Comparison of ENCODE assay signal across 32 mouse cellular contexts in genomic region chr12:111396997-111397396, GRCm38 (mm10). TPM values are rescaled to one million over a fixed set of nuclear protein-coding genes. Genes with fewer than 3 reads are reported as not detected.
DNase-seq lines count a peak whose midpoint lies in the region; ATAC-seq and TF ChIP-seq lines count a peak whose summit lies in the region.
"Had no signal": no experiment of that assay in that cellular context is flagged by ENCODE, and none has a peak within 500 bp of the region (broad histone marks: within the 10 kb centered on the region; RNA-seq: fewer than 3 reads in every experiment).

No protein-coding gene starts in this region.

- H3K36me3 ChIP-seq in testis, adult 2 months (ENCODE audit: control insufficient read depth, insufficient read depth, low read length) = no peaks in the 10 kb centered on the region
- no peaks in the 10 kb centered on the region for H3K36me3 ChIP-seq in liver, postnatal 0 days (replicated peaks; ENCODE audit: insufficient read depth, low read length)
- no peaks in the 10 kb centered on the region for H3K36me3 ChIP-seq in midbrain, embryonic 15.5 days (replicated peaks)
- H3K36me3 ChIP-seq: embryonic facial prominence, embryonic 10.5 days; embryonic facial prominence, embryonic 15.5 days; limb, embryonic 12.5 days; liver, embryonic 12.5 days; midbrain, embryonic 12.5 days; neural tube, embryonic 13.5 days; stomach, embryonic 15.5 days had no signal

- no peak for DNase-seq in frontal cortex, postnatal 36 days (ENCODE audit: low spot score in 2 of 2)
- peak; percentile 58 for DNase-seq in ovary, adult 18-20 months (ENCODE audit: low spot score)
- DNase-seq in ovary, postnatal 36 days (ENCODE audit: low spot score) = no peak
- DNase-seq in liver, postnatal 0 days = no peak
- DNase-seq: cerebellum, adult 8-10 months; cerebellum, postnatal 25 days; gastrocnemius, adult 2 months; kidney, postnatal 14 days; layer of hippocampus, adult 9-11 months; lung, adult 18-20 months; lung, postnatal 4 days; retina, postnatal 1 day; right cerebral cortex, postnatal 25 days; thymus, adult 2 months; thymus, postnatal 36 days had no signal

- peaks cover 2% of the 10 kb centered on the region for H3K4me1 ChIP-seq in testis, adult 2 months (ENCODE audit: control insufficient read depth, insufficient read depth, low read length)
- no peaks in the 10 kb centered on the region for H3K4me1 ChIP-seq in liver, postnatal 0 days (ENCODE audit: insufficient read depth)
- no peaks in the 10 kb centered on the region for H3K4me1 ChIP-seq in midbrain, embryonic 15.5 days
- H3K4me1 ChIP-seq: embryonic facial prominence, embryonic 15.5 days; forebrain, embryonic 13.5 days; liver, embryonic 12.5 days; midbrain, embryonic 12.5 days; neural tube, embryonic 13.5 days; stomach, embryonic 15.5 days had no signal

- no peak overlapping the region for H3K9ac ChIP-seq in liver, postnatal 0 days (replicated peaks)
- H3K9ac ChIP-seq in midbrain, embryonic 15.5 days = no peak overlapping the region
- H3K9ac ChIP-seq: embryonic facial prominence, embryonic 15.5 days; forebrain, embryonic 13.5 days; hindbrain, embryonic 14.5 days; limb, embryonic 12.5 days; liver, embryonic 12.5 days; midbrain, embryonic 12.5 days; neural tube, embryonic 13.5 days; stomach, embryonic 15.5 days had no signal

- WGBS in liver, postnatal 0 days (ENCODE audit: insufficient replicate concordance) = 63% methylated on average over 5 of the region's 5 CpGs
- 78% methylated on average over 5 of the region's 5 CpGs for WGBS in midbrain, embryonic 15.5 days

- 0 out of 2 replicates have a peak, but pooled peaks have one; percentile 46 for TF ChIP-seq POLR2A in testis, adult 2 months (IDR thresholded peaks at IDR 0.05; ENCODE audit: control insufficient read depth, low read depth, low read length)

- TF ChIP-seq CTCF in testis, adult 2 months (IDR thresholded peaks at IDR 0.05; ENCODE audit: control insufficient read depth, insufficient read depth, insufficient replicate concordance, low read depth, low read length) = no peak
- TF ChIP-seq CTCF in liver, postnatal 0 days (IDR thresholded peaks at IDR 0.05; ENCODE audit: low read depth) = no peak

- H3K4me3 ChIP-seq in testis, adult 2 months (ENCODE audit: control insufficient read depth, low read depth, low read length) = no peak overlapping the region
- no peak overlapping the region for H3K4me3 ChIP-seq in liver, postnatal 0 days (ENCODE audit: low read depth, low read length)
- no peak overlapping the region for H3K4me3 ChIP-seq in midbrain, embryonic 15.5 days
- H3K4me3 ChIP-seq: embryonic facial prominence, embryonic 10.5 days; embryonic facial prominence, embryonic 15.5 days; forebrain, embryonic 13.5 days; gastrocnemius, adult 2 months; limb, embryonic 12.5 days; liver, embryonic 12.5 days; megakaryocyte, embryonic 14.5 days; midbrain, embryonic 12.5 days; neural tube, embryonic 13.5 days; stomach, embryonic 15.5 days had no signal

- H3K27me3 ChIP-seq in testis, adult 2 months (ENCODE audit: control insufficient read depth, insufficient read depth, low read length) = no peaks in the 10 kb centered on the region
- H3K27me3 ChIP-seq in liver, postnatal 0 days (ENCODE audit: insufficient read depth, low read length) = no peaks in the 10 kb centered on the region
- no peaks in the 10 kb centered on the region for H3K27me3 ChIP-seq in midbrain, embryonic 15.5 days (replicated peaks)
- H3K27me3 ChIP-seq: Patski; stomach, embryonic 15.5 days had no signal

- ATAC-seq in frontal cortex, adult (ENCODE audit: low TSS enrichment) = peak; percentile 51
- ATAC-seq in liver, postnatal 0 days = no peak
- ATAC-seq in midbrain, embryonic 15.5 days (replicated peaks) = no peak
- ATAC-seq: forebrain, embryonic 13.5 days; intestine, postnatal 0 days; liver, embryonic 12.5 days; lung, postnatal 0 days; Patski had no signal

- H3K27ac ChIP-seq in testis, adult 2 months (ENCODE audit: control insufficient read depth, insufficient read depth, low read depth, low read length) = peak overlapping the region; percentile 59
- H3K27ac ChIP-seq in liver, postnatal 0 days (ENCODE audit: low read depth) = no peak overlapping the region
- no peak overlapping the region for H3K27ac ChIP-seq in midbrain, embryonic 15.5 days
- H3K27ac ChIP-seq: embryonic facial prominence, embryonic 10.5 days; embryonic facial prominence, embryonic 15.5 days; forebrain, embryonic 13.5 days; gastrocnemius, adult 2 months; hindbrain, embryonic 14.5 days; limb, embryonic 12.5 days; liver, embryonic 12.5 days; midbrain, embryonic 12.5 days; neural tube, embryonic 13.5 days; stomach, embryonic 15.5 days had no signal

- H3K9me3 ChIP-seq in liver, postnatal 0 days (ENCODE audit: low read length) = no peaks in the 10 kb centered on the region
- no peaks in the 10 kb centered on the region for H3K9me3 ChIP-seq in midbrain, embryonic 15.5 days
- H3K9me3 ChIP-seq: embryonic facial prominence, embryonic 10.5 days; embryonic facial prominence, embryonic 15.5 days; forebrain, embryonic 13.5 days; limb, embryonic 12.5 days; liver, embryonic 12.5 days; midbrain, embryonic 12.5 days; neural tube, embryonic 13.5 days; stomach, embryonic 15.5 days had no signal

- no peak for TF ChIP-seq EP300 in liver, postnatal 0 days (IDR thresholded peaks at IDR 0.05; ENCODE audit: low read depth)

- H3K4me2 ChIP-seq in liver, postnatal 0 days (ENCODE audit: low read depth, low read length) = no peak overlapping the region
- H3K4me2 ChIP-seq in midbrain, embryonic 15.5 days = no peak overlapping the region
- H3K4me2 ChIP-seq: embryonic facial prominence, embryonic 15.5 days; forebrain, embryonic 13.5 days; heart, embryonic 11.5 days; hindbrain, embryonic 14.5 days; limb, embryonic 12.5 days; liver, embryonic 12.5 days; midbrain, embryonic 12.5 days; neural tube, embryonic 13.5 days; stomach, embryonic 15.5 days had no signal

RNA-seq across cellular contexts. Expression of gene Lbhd2, which starts 9.6 kb away (rescaled TPM):
- 0.72 and 1.3 TPM in 2 replicates for polyA plus RNA-seq in testis, adult 2 months (2012; rRNA removed)
- 0.22 TPM in 2 replicates for polyA plus RNA-seq in liver, postnatal 0 days (2015; fragmentation: Nextera tagmentation; extraction: Ambion mirVana)
- 3.2 and 3.5 TPM in 2 replicates for polyA plus RNA-seq in midbrain, embryonic 15.5 days (2015; fragmentation: Nextera tagmentation; extraction: Ambion mirVana)
- polyA plus RNA-seq: embryonic facial prominence, embryonic 10.5 days; liver, embryonic 12.5 days; neural tube, embryonic 13.5 days; Patski had no signal

RNA-seq across cellular contexts. Expression of gene Cdc42bpb, which starts 19.5 kb away (rescaled TPM):
- polyA plus RNA-seq in testis, adult 2 months (2012; rRNA removed) = 55.3 and 56.8 TPM in 2 replicates
- 8.0 and 8.6 TPM in 2 replicates for polyA plus RNA-seq in liver, postnatal 0 days (2015; fragmentation: Nextera tagmentation; extraction: Ambion mirVana)
- 44.7 and 44.9 TPM in 2 replicates for polyA plus RNA-seq in midbrain, embryonic 15.5 days (2015; fragmentation: Nextera tagmentation; extraction: Ambion mirVana)

RNA-seq across cellular contexts. Expression of gene Exoc3l4, which starts 19.8 kb away (rescaled TPM):
- 5.5 and 6.5 TPM in 2 replicates for polyA plus RNA-seq in testis, adult 2 months (2012; rRNA removed)
- polyA plus RNA-seq in liver, postnatal 0 days (2015; fragmentation: Nextera tagmentation; extraction: Ambion mirVana) = 13.7 TPM in 2 replicates
- polyA plus RNA-seq in midbrain, embryonic 15.5 days (2015; fragmentation: Nextera tagmentation; extraction: Ambion mirVana) = 1.9 and 2.8 TPM in 2 replicates

RNA-seq across cellular contexts. Expression of gene Tnfaip2, which starts 45.3 kb away (rescaled TPM):
- polyA plus RNA-seq in testis, adult 2 months (2012; rRNA removed) = 77.2 and 89.7 TPM in 2 replicates
- polyA plus RNA-seq in liver, postnatal 0 days (2015; fragmentation: Nextera tagmentation; extraction: Ambion mirVana) = 72.0 and 79.5 TPM in 2 replicates
- 0.38 and 1.3 TPM in 2 replicates for polyA plus RNA-seq in midbrain, embryonic 15.5 days (2015; fragmentation: Nextera tagmentation; extraction: Ambion mirVana)
